25 mouse cellular contexts compared by ENCODE assay signal in the genomic region with DNA sequence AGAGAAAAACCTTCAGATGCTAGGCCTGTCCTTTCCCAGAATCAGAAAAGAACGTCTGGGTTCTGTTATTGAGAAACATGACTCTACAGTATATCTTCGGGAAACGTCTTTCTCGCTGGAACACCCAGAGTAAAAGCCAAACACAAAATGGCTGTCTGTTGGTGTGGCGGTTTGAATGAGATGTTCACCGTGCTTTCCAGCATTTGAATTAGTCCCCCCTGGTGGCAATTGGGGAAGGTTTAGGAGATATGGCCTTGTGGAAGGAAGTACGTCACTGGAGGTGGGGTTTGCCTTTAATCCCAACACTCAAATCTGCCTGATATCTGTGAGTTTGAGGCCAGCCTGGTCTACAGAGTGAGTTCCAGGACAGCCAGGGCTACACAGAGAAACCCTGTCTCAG. TPM values are rescaled to one million over a fixed set of nuclear protein-coding genes. Genes with fewer than 3 reads are reported as not detected.
"Had no signal": no experiment of that assay in that cellular context is flagged by ENCODE, and none has a peak within 500 bp of the region (broad histone marks: within the 10 kb centered on the region; RNA-seq: fewer than 3 reads in every experiment).

No protein-coding gene starts in this region.

- ATAC-seq: forebrain, embryonic 13.5 days; forebrain, embryonic 14.5 days; forebrain, embryonic 15.5 days; forebrain, embryonic 16.5 days; forebrain, postnatal 0 days had no signal

- DNase-seq: cerebellum, adult 9-11 months; cerebellum, postnatal 10 days; cerebellum, postnatal 14 days; cerebellum, postnatal 25 days; cerebellum, postnatal 36 days; embryo, embryonic 11 days; forebrain, postnatal 0 days; gastrocnemius, adult 2 months; gastrocnemius, postnatal 10 days; gastrocnemius, postnatal 14 days; gastrocnemius, postnatal 25 days; gastrocnemius, postnatal 36 days; heart, adult 11 months; heart, adult 18-20 months; heart, adult 2 months had no signal

RNA-seq across cellular contexts. Expression of a gene that starts 27.0 kb away (rescaled TPM):
- total RNA-seq: gastrocnemius, adult 2 months had no signal

RNA-seq across cellular contexts. Expression of a gene that starts 27.8 kb away (rescaled TPM):
- total RNA-seq: common myeloid progenitor, adult 5-6 weeks; gastrocnemius, adult 18-20 months; gastrocnemius, adult 2 months; gastrocnemius, adult 8-10 months; gastrocnemius, postnatal 10 days; gastrocnemius, postnatal 14 days; gastrocnemius, postnatal 25 days; gastrocnemius, postnatal 36 days; gastrocnemius, postnatal 4 days; granulocyte monocyte progenitor cell, adult 5-6 weeks; heart, adult 18-20 months; heart, adult 2 months; heart, adult 8-10 months had no signal
